Mouse (Mus musculus) liver, postnatal 0 days (tissue): Measurements from ENCODE around the gene Supt6. TPM values are rescaled to one million over a fixed set of nuclear protein-coding genes. Genes with fewer than 3 reads are reported as not detected.
"Not testable (repeated sequence)": the region's sequence is repeated elsewhere in the genome, so short reads cannot be mapped to it uniquely, and the experiment has no call there.

ENCODE experiments used
- ATAC-seq: fragments of 200-750 bp; cut with Nextera tagmentation; 2 replicates; pipeline ENCODE4 v1.8.0; 2017; ENCODE audit warnings: mild to moderate bottlenecking, moderate library complexity
- DNase-seq: peaks from one replicate; pipeline ENCODE4 v3.0.0-alpha.2; 2016
- H3K27ac ChIP-seq: fragments of 300-500 bp; sonication (generic); 2 replicates; pipeline ENCODE4 v1.5.1; 2014; ENCODE audit warnings: antibody characterized with exemption, moderate library complexity, mild to moderate bottlenecking, low read depth
- H3K27me3 ChIP-seq: fragments of 300-500 bp; sonication (generic); 2 replicates; pipeline ENCODE4 v1.6.1; 2014; ENCODE audit warnings: low read length, control low read depth, mixed read lengths; ENCODE audit not compliant: insufficient read depth
- H3K36me3 ChIP-seq: fragments of 300-500 bp; sonication (generic); replicated peaks from 2 replicates; pipeline ENCODE4 v1.6.1; 2014; ENCODE audit warnings: mild to moderate bottlenecking, control low read depth, low read length, moderate library complexity, mixed read lengths; ENCODE audit not compliant: insufficient read depth
- H3K4me1 ChIP-seq: fragments of 300-500 bp; sonication (generic); 2 replicates; pipeline ENCODE4 v1.6.1; 2014; ENCODE audit warnings: antibody characterized with exemption, mild to moderate bottlenecking, control low read depth; ENCODE audit not compliant: insufficient read depth
- H3K4me2 ChIP-seq: fragments of 300-500 bp; sonication (generic); 2 replicates; pipeline ENCODE4 v1.6.1; 2014; ENCODE audit warnings: low read depth, mild to moderate bottlenecking, low read length, moderate library complexity, mixed read lengths
- H3K4me3 ChIP-seq: fragments of 300-500 bp; sonication (generic); 2 replicates; pipeline ENCODE4 v1.5.1; 2014; ENCODE audit warnings: low read depth, low read length
- H3K9ac ChIP-seq: fragments of 300-500 bp; sonication (generic); replicated peaks from 2 replicates; pipeline ENCODE4 v1.6.1; 2014; ENCODE audit warnings: mild to moderate bottlenecking, moderate library complexity
- H3K9me3 ChIP-seq: fragments of 300-500 bp; sonication (generic); 2 replicates; pipeline ENCODE4 v1.6.1; 2016; ENCODE audit warnings: mild to moderate bottlenecking, control low read depth, low read length, mixed read lengths
- CTCF ChIP-seq: sonication (generic); IDR thresholded peaks from 2 replicates; pipeline ENCODE4 v1.5.1; 2016; ENCODE audit warnings: antibody characterized with exemption, low read depth
- EP300 ChIP-seq: IDR thresholded peaks from 2 replicates; pipeline ENCODE4 v1.6.1; 2016; ENCODE audit warnings: antibody characterized with exemption, low read depth, mild to moderate bottlenecking
- WGBS: fragments of 180-500 bp; shearing (Covaris S2); extraction: QIAGEN DNeasy Blood & Tissue Kit; methylation state at CpG from one replicate; pipeline ENCODE4 v1.1.7; 2014; ENCODE audit not compliant: insufficient replicate concordance; 5-methylcytosine and 5-hydroxymethylcytosine counted together
- polyA plus RNA-seq: library from polyadenylated mRNA; unstranded; fragments of >200 nt; fragmentation: Nextera tagmentation; extraction: Ambion mirVana; gene quantifications from 2 replicates; pipeline ENCODE4 v1.2.1, GENCODE M21; 2015

Supt6 gene
- polyA plus RNA-seq, 1 experiment from 2014 or later, result 5.5 TPM

- not testable (repeated sequence) for ATAC-seq, H3K9ac ChIP-seq, H3K27me3 ChIP-seq, H3K4me3 ChIP-seq, H3K4me1 ChIP-seq, H3K9me3 ChIP-seq, DNase-seq, H3K27ac ChIP-seq, H3K4me2 ChIP-seq
- peaks cover 93% of the 10 kb centered on the region for H3K36me3 ChIP-seq
- WGBS, result 95% methylated on average over 4 of the region's 4 CpGs
- peak; percentile 51 for TF ChIP-seq CTCF
These were observed 30.4 kb upstream of the Supt6 start for GRCm38 (mm10) chr11:78276169-78276568.

- Histone ChIP-seq H3K27ac (no peak overlapping the region), H3K4me2 (no peak overlapping the region), H3K4me3 (no peak overlapping the region), H3K36me3 (peaks cover 90% of the 10 kb centered on the region), H3K27me3 (no peaks in the 10 kb centered on the region), H3K4me1 (no peaks in the 10 kb centered on the region), H3K9ac (no peak overlapping the region), H3K9me3 (no peaks in the 10 kb centered on the region)
- no peak for DNase-seq
- WGBS, result 100% methylated on average over 1 of the region's 1 CpGs
- TF ChIP-seq CTCF (no peak), EP300 (no peak)
- ATAC-seq, result no peak
These were observed 29.8 kb upstream of the Supt6 start for GRCm38 (mm10) chr11:78275596-78275995.

- DNase-seq, result no peak
- Histone ChIP-seq H3K27ac (no peak overlapping the region), H3K27me3 (no peaks in the 10 kb centered on the region), H3K9me3 (no peaks in the 10 kb centered on the region), H3K4me2 (no peak overlapping the region), H3K4me1 (no peaks in the 10 kb centered on the region), H3K4me3 (no peak overlapping the region), H3K36me3 (peaks cover 82% of the 10 kb centered on the region), H3K9ac (no peak overlapping the region)
- no peak for ATAC-seq
- 85% methylated on average over 13 of the region's 13 CpGs for WGBS
- TF ChIP-seq EP300 (no peak), CTCF (no peak)
These were observed 26.2 kb upstream of the Supt6 start for GRCm38 (mm10) chr11:78271986-78272385.

- Histone ChIP-seq H3K4me1 (0 out of 2 replicates have a peak, but pooled peaks cover 5% of the 10 kb centered on the region), H3K4me2 (no peak overlapping the region), H3K4me3 (no peak overlapping the region), H3K27me3 (no peaks in the 10 kb centered on the region), H3K27ac (no peak overlapping the region), H3K9me3 (no peaks in the 10 kb centered on the region), H3K36me3 (peaks cover 54% of the 10 kb centered on the region), H3K9ac (no peak overlapping the region)
- ATAC-seq (no peak), DNase-seq (no peak)
- TF ChIP-seq CTCF, result no peak
- no peak for TF ChIP-seq EP300
- WGBS, result 90% methylated on average over 6 of the region's 6 CpGs
These were observed 19.8 kb upstream of the Supt6 start for GRCm38 (mm10) chr11:78265571-78265970.

GRCm38 (mm10) chr11:78262550-78262949 lies 16.8 kb upstream of the Supt6 start:
- peak overlapping the region; percentile 94 for H3K27ac ChIP-seq
- 3% methylated on average over 8 of the region's 8 CpGs for WGBS
- peak overlapping the region; percentile 94 for H3K4me3 ChIP-seq
- peak overlapping the region; percentile 78 for H3K4me2 ChIP-seq
- H3K9ac ChIP-seq, result peak overlapping the region; percentile 13; the same call in 1 of the 2 replicates
- 0 out of 2 replicates have a peak, but pooled peaks cover 5% of the 10 kb centered on the region for H3K4me1 ChIP-seq
- DNase-seq (peak; percentile 69), ATAC-seq (no peak)
- peaks cover 30% of the 10 kb centered on the region for H3K36me3 ChIP-seq
- TF ChIP-seq EP300, result no peak
- TF ChIP-seq CTCF, result peak; percentile 76
- H3K27me3 ChIP-seq, result no peaks in the 10 kb centered on the region
- H3K9me3 ChIP-seq, result no peaks in the 10 kb centered on the region

- Histone ChIP-seq H3K9me3 (no peaks in the 10 kb centered on the region), H3K27ac (peak within 1 kb of the TSS; percentile 94), H3K36me3 (peaks cover 25% of the 10 kb centered on the region), H3K4me2 (peak within 1 kb of the TSS; percentile 78), H3K4me1 (0 out of 2 replicates have a peak, but pooled peaks cover 5% of the 10 kb centered on the region), H3K4me3 (peak within 1 kb of the TSS; percentile 94), H3K27me3 (no peaks in the 10 kb centered on the region), H3K9ac (peak within 1 kb of the TSS; percentile 87)
- ATAC-seq (peak; percentile 98), DNase-seq (peak; percentile 98)
- TF ChIP-seq EP300 (no peak), CTCF (peak; percentile 24; the same call in 1 of the 2 replicates)
- under 1% methylated on average over 86 of the region's 115 CpGs for WGBS
These were observed 15.9 kb upstream of the Supt6 start, which contains the start of gene 2610507B11Rik for GRCm38 (mm10) chr11:78261380-78262352. Gene 2610507B11Rik (plus strand): TSS chr11:78261752.
